In genomic region chr1:60015511-60015910, GRCm38 (mm10) we compare ENCODE assay signal across 13 mouse cellular contexts.
"Had no signal": no experiment of that assay in that cellular context is flagged by ENCODE, and none has a peak within 500 bp of the region (broad histone marks: within the 10 kb centered on the region; RNA-seq: fewer than 3 reads in every experiment).

No protein-coding gene starts in this region.

- H3K4me3 ChIP-seq: intestine, embryonic 15.5 days; limb, embryonic 12.5 days; liver, embryonic 12.5 days; lung, embryonic 15.5 days; midbrain, embryonic 12.5 days had no signal

- DNase-seq: kidney, postnatal 10 days; kidney, postnatal 4 days; layer of hippocampus, postnatal 36 days; liver, postnatal 0 days; right cerebral cortex, postnatal 14 days; thymus, postnatal 36 days had no signal

- H3K27ac ChIP-seq: intestine, embryonic 15.5 days; limb, embryonic 12.5 days; lung, embryonic 15.5 days; midbrain, embryonic 12.5 days; stomach, postnatal 0 days had no signal

- H3K27me3 ChIP-seq: intestine, embryonic 15.5 days; limb, embryonic 12.5 days; liver, embryonic 12.5 days; lung, embryonic 15.5 days; midbrain, embryonic 12.5 days had no signal

- ATAC-seq: intestine, embryonic 15.5 days; liver, embryonic 12.5 days; midbrain, embryonic 16.5 days had no signal

- H3K4me1 ChIP-seq: intestine, embryonic 15.5 days; limb, embryonic 12.5 days; lung, embryonic 15.5 days; midbrain, embryonic 12.5 days had no signal

- H3K9ac ChIP-seq: intestine, embryonic 15.5 days; limb, embryonic 12.5 days; liver, embryonic 12.5 days; liver, postnatal 0 days; lung, embryonic 15.5 days; midbrain, embryonic 12.5 days had no signal

- H3K36me3 ChIP-seq: intestine, embryonic 15.5 days; limb, embryonic 12.5 days; liver, embryonic 12.5 days; lung, embryonic 15.5 days; midbrain, embryonic 12.5 days had no signal
